Mouse (Mus musculus): ENCODE results near the gene Ly6g6d. TPM values are rescaled to one million over a fixed set of nuclear protein-coding genes. Genes with fewer than 3 reads are reported as not detected.

The Ly6g6d gene
- total RNA-seq, 2 experiments from 2014 or later, result 0.91 to 1.2 TPM

GRCm38 (mm10) chr17:35024691-35025488, 53.0 kb downstream of the Ly6g6d start:
- DNase-seq (ENCODE audit: low spot score in 2 of 2), result no peak

GRCm38 (mm10) chr17:35024261-35024660, 53.6 kb downstream of the Ly6g6d start:
- no peak for DNase-seq (ENCODE audit: low spot score in 2 of 2)

GRCm38 (mm10) chr17:35023756-35024155, 54.1 kb downstream of the Ly6g6d start:
- no peak for DNase-seq (ENCODE audit: low spot score in 2 of 2)

GRCm38 (mm10) chr17:35023221-35023620, 54.6 kb downstream of the Ly6g6d start:
- DNase-seq (ENCODE audit: low spot score in 2 of 2), result no peak

- peak in 1 of 2 experiments; percentile 9 for DNase-seq (ENCODE audit: low spot score in 2 of 2)
Measured at GRCm38 (mm10) chr17:35022541-35023060, 55.3 kb downstream of the Ly6g6d start.

- DNase-seq (ENCODE audit: low spot score in 2 of 2), result no peak
Measured at GRCm38 (mm10) chr17:35021842-35022477, 55.9 kb downstream of the Ly6g6d start.

Other genes starting within 250 kb of the Ly6g6d start
- gene Stk19, start 241.1 kb downstream of the Ly6g6d start, total RNA-seq (2021), result 10 to 100 TPM; 12.7 to 15.1 TPM
- gene Dxo, start 241.0 kb downstream of the Ly6g6d start, total RNA-seq (2021), result 10 to 100 TPM; 20.4 to 22.6 TPM
- gene Skiv2l, start 227.9 kb downstream of the Ly6g6d start, total RNA-seq (2021), result 10 to 100 TPM; 28.8 to 29.2 TPM
- 10 to 100 TPM; 25.8 to 28.0 TPM for gene Nelfe, start 227.7 kb downstream of the Ly6g6d start, total RNA-seq (2021)
- gene Cfb, start 215.5 kb downstream of the Ly6g6d start, total RNA-seq (2021), result 1 to 10 TPM; 4.4 to 6.8 TPM
- 10 to 100 TPM; 10.7 to 11.4 TPM for gene Zbtb12, start 198.6 kb downstream of the Ly6g6d start, total RNA-seq (2021)
- not detected for gene Gm20547, start 196.0 kb downstream of the Ly6g6d start, total RNA-seq (2021)
- 1 to 10 TPM; 5.3 to 8.7 TPM for gene C2, start 179.8 kb downstream of the Ly6g6d start, total RNA-seq (2021)
- 10 to 100 TPM; 80.0 to 84.2 TPM for gene Ehmt2, start 179.6 kb downstream of the Ly6g6d start, total RNA-seq (2021)
- not detected for gene Slc44a4, start 163.6 kb downstream of the Ly6g6d start, total RNA-seq (2021)
- 10 to 100 TPM; 10.8 to 10.9 TPM for gene Neu1, start 146.8 kb downstream of the Ly6g6d start, total RNA-seq (2021)
- 1 to 10 TPM; 3.7 to 4.0 TPM for gene Hspa1b, start 118.8 kb downstream of the Ly6g6d start, total RNA-seq (2021)
- not detected for gene Gm20481, start 108.2 kb downstream of the Ly6g6d start, total RNA-seq (2021)
- 1 to 10 TPM; 3.2 to 4.4 TPM for gene Hspa1a, start 105.9 kb downstream of the Ly6g6d start, total RNA-seq (2021)
- gene Hspa1l, start 105.4 kb downstream of the Ly6g6d start, total RNA-seq (2021), result 1 to 10 TPM; 5.8 to 6.1 TPM
- gene Lsm2, start 96.2 kb downstream of the Ly6g6d start, total RNA-seq (2021), result 10 to 100 TPM; 31.8 to 32.4 TPM
- 10 to 100 TPM; 50.8 to 58.3 TPM for gene Vars, start 77.1 kb downstream of the Ly6g6d start, total RNA-seq (2021)
- gene Vwa7, start 61.5 kb downstream of the Ly6g6d start, total RNA-seq (2021), result 1 to 10 TPM in 1 of 2 experiments, under 1 TPM in 1; 0.96 to 1.2 TPM
- 1 to 10 TPM; 5.4 to 6.3 TPM for gene Sapcd1, start 50.0 kb downstream of the Ly6g6d start, total RNA-seq (2021)
- 1 to 10 TPM; 4.5 to 5.4 TPM for gene Msh5, start 31.3 kb downstream of the Ly6g6d start, total RNA-seq (2021)
- gene Clic1, start 28.1 kb downstream of the Ly6g6d start, total RNA-seq (2021), result 10 to 100 TPM; 87.2 to 89.7 TPM
- 100 to 1,000 TPM; 108 to 109 TPM for gene Ddah2, start 19.0 kb downstream of the Ly6g6d start, total RNA-seq (2021)
- under 1 TPM in 1 of 2 experiments, not detected in 1; 0.39 TPM for gene Ly6g6c, start 12.7 kb downstream of the Ly6g6d start, total RNA-seq (2021)
- gene Mpig6b, start 11.9 kb downstream of the Ly6g6d start, total RNA-seq (2021), result under 1 TPM; 0.29 to 0.42 TPM
- gene Ly6g6e, start 1.2 kb downstream of the Ly6g6d start, total RNA-seq (2021), result not detected
- gene Ly6g6f, start 7.5 kb upstream of the Ly6g6d start, total RNA-seq (2021), result under 1 TPM in 1 of 2 experiments, not detected in 1; 0.31 TPM
- gene Abhd16a, start 11.2 kb upstream of the Ly6g6d start, total RNA-seq (2021), result 10 to 100 TPM; 67.2 to 69.3 TPM
- not detected for gene Ly6g5c, start 30.2 kb upstream of the Ly6g6d start, total RNA-seq (2021)
- 1 to 10 TPM in 1 of 2 experiments, under 1 TPM in 1; 0.44 to 1.2 TPM for gene Ly6g5b, start 37.4 kb upstream of the Ly6g6d start, total RNA-seq (2021)
- 1 to 10 TPM; 5.6 to 7.4 TPM for gene Gpank1, start 43.4 kb upstream of the Ly6g6d start, total RNA-seq (2021)
- 100 to 1,000 TPM; 174 to 185 TPM for gene Csnk2b, start 44.0 kb upstream of the Ly6g6d start, total RNA-seq (2021)
- 10 to 100 TPM; 20.0 to 21.0 TPM for gene D17H6S53E, start 48.3 kb upstream of the Ly6g6d start, total RNA-seq (2021)
- 1 to 10 TPM in 1 of 2 experiments, not detected in 1; 1.2 TPM for gene Apom, start 54.0 kb upstream of the Ly6g6d start, total RNA-seq (2021)
- 100 to 1,000 TPM; 265 to 276 TPM for gene Bag6, start 57.1 kb upstream of the Ly6g6d start, total RNA-seq (2021)
- gene Prrc2a, start 86.8 kb upstream of the Ly6g6d start, total RNA-seq (2021), result 100 to 1,000 TPM; 183 to 193 TPM
- 1 to 10 TPM; 6.0 to 6.3 TPM for gene Aif1, start 98.0 kb upstream of the Ly6g6d start, total RNA-seq (2021)
- gene Lst1, start 110.4 kb upstream of the Ly6g6d start, total RNA-seq (2021), result 10 to 100 TPM in 1 of 2 experiments, 1 to 10 TPM in 1; 7.7 to 11.1 TPM
- under 1 TPM; 0.74 to 0.78 TPM for gene Ltb, start 116.4 kb upstream of the Ly6g6d start, total RNA-seq (2021)
- gene Tnf, start 123.9 kb upstream of the Ly6g6d start, total RNA-seq (2021), result 1 to 10 TPM; 1.1 to 1.7 TPM
- gene Lta, start 127.3 kb upstream of the Ly6g6d start, total RNA-seq (2021), result under 1 TPM; 0.31 to 0.32 TPM
- under 1 TPM in 1 of 2 experiments, not detected in 1; 0.52 TPM for gene Gm16181, start 142.8 kb upstream of the Ly6g6d start, total RNA-seq (2021)
- 1 to 10 TPM; 2.7 to 3.2 TPM for gene Atp6v1g2, start 155.6 kb upstream of the Ly6g6d start, total RNA-seq (2021)
- gene Nfkbil1, start 157.7 kb upstream of the Ly6g6d start, total RNA-seq (2021), result 10 to 100 TPM; 13.9 to 15.8 TPM
- gene Ddx39b, start 163.7 kb upstream of the Ly6g6d start, total RNA-seq (2021), result 100 to 1,000 TPM; 219 to 233 TPM
- gene H2-D1, start 184.7 kb upstream of the Ly6g6d start, total RNA-seq (2021), result 10 to 100 TPM; 44.5 to 55.8 TPM
- under 1 TPM; 0.52 to 0.67 TPM for gene H2-Q1, start 242.3 kb upstream of the Ly6g6d start, total RNA-seq (2021)